Mouse (Mus musculus) urinary bladder, postnatal 14 days (tissue): ENCODE results near the gene Slc48a1.

ENCODE experiments used
- DNase-seq: peaks from one replicate; pipeline ENCODE4 v3.0.0; 2021; ENCODE audit warnings: low spot score

The Slc48a1 gene

GRCm38 (mm10) chr15:97782749-97783105 is 4.4 kb downstream of the Slc48a1 start:
- DNase-seq: peak; percentile 87

GRCm38 (mm10) chr15:97784092-97784559 is 5.8 kb downstream of the Slc48a1 start:
- DNase-seq: peak; percentile 92

GRCm38 (mm10) chr15:97784561-97785161 is 6.3 kb downstream of the Slc48a1 start:
- DNase-seq: no peak

- peak; percentile 27 for DNase-seq
These were observed 7.6 kb downstream of the Slc48a1 start for GRCm38 (mm10) chr15:97785731-97786411.

GRCm38 (mm10) chr15:97786412-97787112 is 8.2 kb downstream of the Slc48a1 start:
- DNase-seq: no peak

- no peak for DNase-seq
These were observed 9.0 kb downstream of the Slc48a1 start for GRCm38 (mm10) chr15:97787148-97787798.

- DNase-seq: no peak
These were observed 9.7 kb downstream of the Slc48a1 start for GRCm38 (mm10) chr15:97787799-97788667.

- no peak for DNase-seq
These were observed 10.5 kb downstream of the Slc48a1 start for GRCm38 (mm10) chr15:97788821-97789220.

GRCm38 (mm10) chr15:97789761-97790505 is 11.6 kb downstream of the Slc48a1 start:
- no peak for DNase-seq

GRCm38 (mm10) chr15:97791126-97791700 is 12.9 kb downstream of the Slc48a1 start:
- no peak for DNase-seq

- no peak for DNase-seq
These were observed 15.2 kb downstream of the Slc48a1 start for GRCm38 (mm10) chr15:97793386-97794153.

- no peak for DNase-seq
These were observed 15.9 kb downstream of the Slc48a1 start for GRCm38 (mm10) chr15:97794268-97794667.

- DNase-seq: no peak
These were observed 17.4 kb downstream of the Slc48a1 start for GRCm38 (mm10) chr15:97795559-97796235.

GRCm38 (mm10) chr15:97796674-97797310 is 18.5 kb downstream of the Slc48a1 start:
- DNase-seq: no peak

- DNase-seq: no peak
These were observed 19.8 kb downstream of the Slc48a1 start for GRCm38 (mm10) chr15:97798134-97798533.

- DNase-seq: no peak
These were observed 21.1 kb downstream of the Slc48a1 start for GRCm38 (mm10) chr15:97799446-97799845.

- no peak for DNase-seq
These were observed 22.5 kb downstream of the Slc48a1 start for GRCm38 (mm10) chr15:97800853-97801252.

GRCm38 (mm10) chr15:97801811-97802210 is 23.5 kb downstream of the Slc48a1 start:
- no peak for DNase-seq

GRCm38 (mm10) chr15:97802575-97802974 is 24.3 kb downstream of the Slc48a1 start:
- DNase-seq: no peak
